Mouse (Mus musculus) left cerebral cortex, postnatal 25 days (tissue): ENCODE results near the gene Ssbp2. TPM values are rescaled to one million over a fixed set of nuclear protein-coding genes. Genes with fewer than 3 reads are reported as not detected.

Experiments used
- DNase-seq, 2 experiments: peaks; one replicate each; pipeline ENCODE4 v3.0.0; 2022; ENCODE audit warnings: low spot score in 2 of 2, mixed read lengths in 1 of 2
- intact Hi-C: fragments of 180-260 bp; cut with DNase I; formaldehyde crosslinking; loops from one replicate; pipeline ENCODE4 v1.15.1; 2025
- total RNA-seq, 2 experiments: library from RNA; stranded (reverse); gene quantifications; 2 replicates each; pipeline ENCODE4 v1.2.3; 2021

Ssbp2 gene
- total RNA-seq, 2 experiments from 2014 or later: 139 to 140 TPM

DNA sequence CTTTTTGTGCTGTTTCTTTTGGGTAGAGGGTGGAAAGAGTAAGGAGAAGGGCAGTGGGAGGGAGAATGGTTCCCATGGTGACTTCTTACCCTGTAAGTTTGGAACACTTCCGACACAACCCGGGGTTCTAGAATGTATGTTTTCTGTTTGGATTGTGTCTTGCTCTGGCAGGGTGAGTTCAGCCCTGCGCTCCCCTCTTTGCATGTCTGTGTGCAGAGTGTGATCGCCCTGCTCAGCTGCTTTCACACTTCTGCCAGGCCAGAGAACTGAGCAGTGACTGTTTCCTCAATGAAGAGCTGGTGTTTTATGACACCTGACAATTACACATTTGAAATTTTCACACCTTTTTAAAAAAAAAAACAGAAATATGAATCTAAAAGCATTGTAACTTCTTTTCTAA is 150.5 kb downstream of the Ssbp2 start:
- intact Hi-C loops: no loop called here
- no peak for DNase-seq

DNA sequence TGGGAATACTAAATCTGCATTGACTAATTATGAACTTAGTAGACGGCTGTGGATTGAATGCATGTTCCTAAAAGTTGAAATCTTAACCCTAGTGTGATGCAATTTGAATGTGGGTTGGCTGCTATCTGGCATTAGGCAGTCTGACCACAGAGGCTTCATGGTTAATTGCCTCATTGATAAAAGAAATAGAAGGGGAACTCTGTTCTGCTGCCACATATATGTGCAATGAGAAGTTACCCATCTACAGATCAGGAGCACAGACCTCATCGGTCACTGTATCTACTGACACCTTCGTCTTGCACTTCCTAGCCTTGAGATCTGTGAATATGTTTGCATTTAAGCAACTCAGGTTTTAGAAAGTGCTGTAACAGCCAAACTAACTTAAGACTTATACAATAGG is 151.8 kb downstream of the Ssbp2 start:
- no peak for DNase-seq
- intact Hi-C loops: no loop called here

DNA sequence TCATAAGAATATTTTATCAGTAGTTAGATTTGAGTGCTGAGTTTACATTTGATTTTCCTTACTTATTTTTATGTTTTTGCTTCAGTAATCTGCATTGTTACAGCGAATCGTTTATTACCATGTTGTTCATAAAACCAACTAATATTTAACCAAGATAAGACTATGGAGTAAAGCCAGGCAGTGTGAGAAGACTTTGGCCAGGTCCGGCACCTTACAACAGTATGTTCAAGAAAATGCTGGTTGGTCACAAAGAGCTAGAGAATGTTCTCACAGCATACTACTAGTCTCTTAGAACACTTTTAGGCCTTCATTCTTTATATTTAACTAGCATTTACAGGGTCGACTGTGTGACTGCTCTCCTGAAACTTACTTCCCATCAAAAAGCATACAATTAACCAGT is 152.5 kb downstream of the Ssbp2 start:
- no peak for DNase-seq
- intact Hi-C loops: no loop called here

DNA sequence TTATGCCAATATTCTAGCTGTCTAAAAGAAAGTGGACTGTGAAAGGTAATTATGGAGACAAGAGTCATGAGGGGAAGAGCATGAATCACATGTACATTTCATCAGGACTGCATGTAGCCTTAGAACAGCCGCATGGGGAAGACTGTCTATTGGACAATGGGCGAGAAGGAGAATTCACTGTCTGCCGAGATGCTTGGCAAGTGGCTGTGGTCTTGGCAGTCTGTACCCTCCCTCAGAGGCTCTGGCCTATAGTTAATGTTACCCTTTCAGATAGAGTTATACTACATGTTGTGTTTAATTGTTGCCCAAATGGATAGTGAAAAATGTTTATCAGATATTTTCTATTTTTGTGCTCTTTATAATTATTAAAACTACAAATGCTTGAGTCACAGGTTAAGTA is 156.0 kb downstream of the Ssbp2 start:
- no peak for DNase-seq
- intact Hi-C loops: no loop called here

DNA sequence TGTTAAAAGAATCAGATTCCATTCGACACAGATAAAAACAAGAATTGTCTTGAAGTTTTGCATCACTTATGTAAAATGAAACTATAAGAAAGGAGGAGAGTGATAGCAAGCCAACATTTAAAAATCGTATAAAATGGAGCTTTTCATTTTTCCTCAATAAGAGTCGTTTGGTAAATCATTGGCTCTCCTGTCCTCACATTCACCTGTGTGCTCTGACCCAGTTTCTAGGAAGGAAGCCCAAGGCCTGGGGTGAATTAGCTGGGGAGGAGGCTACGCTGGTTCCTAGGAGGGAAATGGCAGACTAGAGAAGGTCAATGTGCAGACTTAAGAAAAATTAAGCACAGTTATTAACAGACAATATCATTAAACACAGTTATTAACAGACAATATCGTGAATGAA is 156.8 kb downstream of the Ssbp2 start:
- no peak for DNase-seq
- intact Hi-C loops: no loop called here

DNA sequence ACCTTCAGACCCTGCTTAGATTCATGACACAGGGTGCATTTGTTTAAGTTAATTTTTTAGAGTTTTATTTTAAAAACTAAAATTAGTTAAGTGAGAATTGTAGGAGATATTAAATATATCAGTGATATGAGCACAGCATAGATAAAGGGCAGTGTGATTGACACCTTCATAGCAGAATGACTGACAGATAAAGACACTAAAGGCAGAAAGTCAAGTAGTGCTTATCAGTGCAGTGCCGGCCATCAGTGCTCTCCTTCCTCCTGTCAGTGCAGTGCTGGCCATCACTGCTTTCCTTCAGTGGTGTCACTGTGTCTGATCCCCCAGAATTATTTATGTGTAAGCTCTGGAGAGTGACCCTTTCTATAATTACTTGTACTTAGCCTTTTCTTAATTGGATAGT is 159.3 kb downstream of the Ssbp2 start:
- DNase-seq: no peak
- intact Hi-C loops: no loop called here

DNA sequence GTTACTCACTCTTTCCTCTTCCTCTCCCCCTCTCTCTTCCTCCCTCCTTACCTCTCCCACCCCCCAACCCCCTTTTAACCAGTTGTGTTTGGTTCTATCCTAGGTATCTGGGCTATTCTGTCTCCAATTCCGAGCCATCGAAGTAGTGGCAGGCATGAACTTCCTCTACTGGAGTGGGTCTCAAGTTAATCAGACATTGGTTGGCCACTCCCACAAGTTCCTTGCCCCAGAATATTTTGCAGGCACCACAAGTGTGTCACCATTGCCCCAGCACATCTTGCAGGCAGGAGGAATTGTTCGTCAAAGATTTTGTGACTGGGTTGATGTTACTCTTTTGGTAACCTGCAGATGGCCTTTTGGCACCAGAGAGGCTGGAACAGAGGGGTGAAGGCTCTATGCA is 160.5 kb downstream of the Ssbp2 start:
- intact Hi-C loops: no loop called here
- no peak for DNase-seq

DNA sequence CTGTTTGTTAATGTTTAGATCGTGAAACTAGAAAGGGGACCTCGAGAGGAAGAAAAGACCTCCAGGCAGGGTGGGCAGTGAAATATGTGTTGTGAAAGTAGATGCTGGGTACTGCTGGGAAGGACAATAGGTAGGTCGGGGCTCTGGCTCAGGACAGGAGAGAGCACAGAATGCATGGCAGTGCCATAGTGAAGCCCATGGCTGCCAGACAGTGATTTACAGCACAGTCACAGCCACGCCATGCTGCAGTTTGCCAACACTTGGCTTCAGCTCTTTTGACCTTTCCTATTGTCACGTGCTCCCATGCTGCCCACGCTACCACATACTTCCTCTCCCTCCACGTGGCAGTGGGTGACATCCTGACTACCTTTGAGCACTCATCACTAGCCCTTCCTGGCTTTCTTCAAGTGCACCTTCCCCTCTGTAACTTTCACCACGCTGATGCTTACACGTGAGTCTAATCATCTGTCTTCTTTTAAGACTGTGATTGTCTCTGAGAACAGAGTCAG is 171.3 kb downstream of the Ssbp2 start:
- DNase-seq: no peak
- intact Hi-C loops: no loop called here

DNA sequence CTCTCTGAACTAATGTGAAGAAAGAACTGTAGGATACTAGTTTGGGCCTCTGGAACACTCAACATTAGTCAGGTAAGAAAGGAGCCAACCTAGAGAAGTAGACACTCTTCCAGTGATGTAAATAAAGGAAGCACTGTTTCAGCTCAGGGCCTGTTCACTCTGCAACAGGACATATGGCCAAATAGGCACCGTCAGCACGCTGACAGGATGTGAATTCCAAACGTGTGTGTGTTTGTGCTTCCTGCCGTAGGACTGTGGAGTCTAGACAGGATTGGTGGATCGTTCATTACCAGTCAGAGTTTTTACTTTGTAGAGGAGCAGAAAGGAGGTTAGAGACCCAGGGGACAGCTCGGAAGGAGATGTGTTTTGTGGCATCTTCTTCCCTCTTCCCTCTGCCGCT is 174.0 kb downstream of the Ssbp2 start:
- intact Hi-C loops: no loop called here
- no peak for DNase-seq

DNA sequence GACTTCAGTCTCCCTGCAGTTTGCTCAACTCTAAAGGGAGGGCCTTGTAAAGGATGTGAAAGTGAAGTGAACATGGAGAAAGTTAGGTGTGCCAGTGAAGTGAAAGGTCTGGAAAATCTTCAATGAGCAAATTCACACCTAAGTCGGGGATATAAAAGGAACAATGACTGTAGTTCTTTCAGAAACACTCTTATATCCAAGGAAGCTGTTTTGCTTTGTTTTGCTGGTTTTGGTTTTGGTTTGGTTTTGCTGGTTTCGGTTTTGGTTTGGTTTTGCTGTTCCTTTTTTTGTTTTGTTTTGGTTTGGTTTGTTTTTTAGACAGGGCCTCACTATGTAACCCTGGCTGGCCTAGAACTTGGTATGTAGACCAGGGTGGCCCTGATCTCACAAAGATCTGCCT is 175.9 kb downstream of the Ssbp2 start:
- intact Hi-C loops: loop anchor here (5.0 kb wide), 1 partner anchor 269 kb away; no protein-coding TSS in a partner anchor
- no peak for DNase-seq

DNA sequence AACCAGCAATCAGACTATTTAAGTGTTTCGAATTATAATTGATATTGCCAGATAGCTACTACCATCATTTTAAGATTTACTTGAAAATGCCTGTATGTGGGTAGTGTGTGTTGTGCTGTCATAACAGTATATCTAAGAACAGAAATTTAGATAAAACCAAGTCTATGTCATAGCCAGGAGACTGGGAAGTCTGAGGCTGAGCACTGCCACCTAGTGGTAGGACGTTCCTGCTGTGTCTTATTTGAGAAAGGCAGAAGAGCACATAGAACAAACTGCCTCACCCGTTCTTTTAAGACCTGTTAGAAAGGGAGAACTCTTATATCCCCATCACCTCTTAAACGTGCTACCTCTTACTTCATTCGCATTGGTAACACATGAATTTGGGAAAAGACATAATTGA is 176.7 kb downstream of the Ssbp2 start:
- intact Hi-C loops: loop anchor here (1.0 to 5.0 kb wide), 2 partner anchors 175 to 270 kb away; no protein-coding TSS in a partner anchor
- DNase-seq: peak; percentile 79 to 88

DNA sequence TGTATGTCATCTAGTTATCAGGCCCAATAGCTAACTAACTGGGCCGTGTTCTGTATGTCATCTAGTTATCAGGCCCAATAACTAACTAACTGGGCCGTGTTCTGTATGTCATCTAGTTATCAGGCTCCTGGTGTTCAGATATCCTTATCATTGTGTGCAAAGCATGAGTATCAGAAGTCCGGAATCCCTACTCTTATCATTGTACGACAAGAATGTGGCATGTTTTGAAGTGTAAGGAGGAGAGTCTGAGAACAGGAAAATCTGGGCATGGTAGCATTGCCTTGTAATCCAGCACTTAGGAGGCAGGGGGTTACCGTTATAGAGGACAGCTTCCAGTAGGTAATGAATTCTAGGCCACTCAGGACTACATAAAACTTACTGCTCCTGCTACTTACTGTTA is 178.8 kb downstream of the Ssbp2 start:
- no peak for DNase-seq
- intact Hi-C loops: loop anchor here (5.0 kb wide), 1 partner anchor 272 kb away; no protein-coding TSS in a partner anchor

DNA sequence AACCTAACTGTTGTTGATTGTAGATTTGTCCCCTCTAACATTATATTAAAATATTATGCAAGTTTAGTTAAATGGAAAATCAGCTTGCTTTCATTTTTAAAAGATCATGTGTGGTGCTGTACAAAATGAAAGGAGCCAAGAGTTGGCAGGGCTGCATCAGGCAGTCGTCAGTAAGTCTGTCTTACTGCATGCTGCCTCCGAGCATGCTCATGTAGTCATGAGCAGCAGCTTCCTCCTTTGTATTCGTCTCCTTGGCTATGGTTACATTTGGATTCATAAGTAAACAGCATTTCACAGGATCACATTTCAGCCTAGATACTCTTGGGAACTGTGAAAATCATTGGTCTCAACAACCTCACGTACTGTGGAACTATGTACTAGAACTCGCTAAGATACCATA is 180.1 kb downstream of the Ssbp2 start:
- intact Hi-C loops: loop anchor here (10.0 kb wide), 2 partner anchors 545 to 705 kb away; no protein-coding TSS in a partner anchor
- DNase-seq: no peak

DNA sequence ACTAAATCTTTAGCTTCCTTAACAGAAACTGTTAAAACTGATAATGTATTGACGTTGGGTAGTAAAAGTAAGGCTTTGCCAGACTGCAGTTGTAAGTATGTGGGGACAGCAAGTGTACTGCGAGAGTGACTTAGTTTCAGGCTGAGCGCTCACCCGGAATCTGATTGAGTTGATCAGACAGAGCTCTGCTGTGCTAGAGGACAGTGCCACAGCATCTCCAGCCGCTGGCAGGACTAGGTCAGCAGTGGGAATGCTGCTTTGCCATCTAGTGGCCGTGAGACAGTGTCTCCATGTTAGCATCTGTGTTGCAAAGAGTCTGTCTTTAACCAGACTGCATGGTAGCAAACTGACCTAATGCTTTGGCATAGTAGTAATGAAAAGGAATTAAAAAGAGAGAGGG is 188.2 kb downstream of the Ssbp2 start:
- intact Hi-C loops: loop anchor here (5.0 to 10.0 kb wide), 3 partner anchors 553 to 713 kb away; no protein-coding TSS in a partner anchor
- peak in 1 of 2 experiments; percentile 59 for DNase-seq

DNA sequence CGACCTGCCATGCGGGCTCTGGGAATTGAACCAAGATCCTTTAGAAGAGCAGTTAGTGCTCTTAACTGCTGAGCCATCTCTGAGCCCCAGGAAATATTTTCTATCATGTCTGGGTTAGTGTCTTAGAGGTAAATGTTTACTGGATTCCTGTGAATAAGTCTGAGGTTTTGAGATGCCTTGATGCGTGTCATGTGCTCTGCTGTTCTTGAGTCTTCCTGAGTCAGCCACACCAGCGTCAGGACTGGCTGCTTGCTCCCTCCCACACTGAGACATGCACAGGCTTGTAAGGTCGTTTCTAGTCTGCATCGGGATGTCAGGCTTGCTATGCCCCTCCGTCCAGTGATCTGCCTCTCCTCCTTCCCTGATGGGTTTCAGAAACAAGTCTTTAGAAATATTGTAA is 189.8 kb downstream of the Ssbp2 start:
- intact Hi-C loops: loop anchor here (5.0 to 10.0 kb wide), 3 partner anchors 555 to 715 kb away; no protein-coding TSS in a partner anchor
- no peak for DNase-seq

DNA sequence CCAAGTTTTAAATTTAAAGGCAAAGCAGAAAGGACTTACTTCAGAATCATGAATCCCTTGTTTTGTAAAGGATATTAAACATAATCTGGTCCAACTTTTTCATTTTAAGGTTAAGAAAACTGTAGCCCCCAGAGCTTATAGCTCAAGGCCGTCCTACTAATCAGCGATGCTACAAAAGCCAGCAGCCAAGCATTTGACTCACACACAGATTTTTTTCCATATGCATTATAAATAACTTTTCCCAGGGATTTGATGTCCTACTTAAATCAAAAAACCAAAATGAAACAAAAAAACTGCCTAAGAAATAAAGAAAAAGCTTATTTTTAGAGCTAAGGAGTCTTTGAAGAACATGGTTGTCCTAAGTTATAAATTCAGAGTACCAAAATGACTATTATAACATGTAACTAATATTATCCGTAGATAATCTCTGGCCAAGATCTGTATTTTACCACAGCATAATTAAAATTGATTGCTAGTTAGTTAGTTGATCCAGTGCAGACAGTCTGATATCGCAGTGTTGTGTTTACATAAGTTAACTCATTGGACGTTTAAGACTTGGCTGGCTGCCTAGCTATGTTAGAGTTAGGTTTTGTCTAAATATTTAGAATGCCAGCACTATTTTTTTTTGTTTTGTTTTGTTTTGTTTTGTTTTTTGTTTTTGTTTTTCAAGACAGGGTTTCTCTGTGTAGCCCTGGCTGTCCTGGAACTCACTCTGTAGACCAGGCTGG is 201.1 kb downstream of the Ssbp2 start:
- DNase-seq: no peak
- intact Hi-C loops: no loop called here

DNA sequence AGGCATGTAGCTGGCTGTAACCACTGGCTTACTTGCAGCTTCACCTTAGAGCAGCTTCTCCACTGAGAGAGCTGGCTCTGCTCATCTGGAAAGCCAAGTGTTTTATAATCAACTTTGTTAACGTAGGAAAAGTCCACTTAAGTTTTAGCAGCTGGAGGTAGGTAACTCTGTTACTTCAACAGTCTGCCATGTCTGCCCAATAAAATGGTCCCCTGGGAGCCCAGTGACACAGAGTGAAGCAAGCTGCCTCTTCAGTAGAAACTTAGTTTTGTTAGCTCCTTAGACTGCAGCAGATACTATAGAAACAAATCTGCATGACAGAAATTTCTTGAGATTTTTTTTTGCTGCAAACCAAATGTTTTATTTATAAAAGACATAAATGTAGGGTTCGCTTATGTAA is 202.7 kb downstream of the Ssbp2 start:
- no peak for DNase-seq
- intact Hi-C loops: no loop called here

DNA sequence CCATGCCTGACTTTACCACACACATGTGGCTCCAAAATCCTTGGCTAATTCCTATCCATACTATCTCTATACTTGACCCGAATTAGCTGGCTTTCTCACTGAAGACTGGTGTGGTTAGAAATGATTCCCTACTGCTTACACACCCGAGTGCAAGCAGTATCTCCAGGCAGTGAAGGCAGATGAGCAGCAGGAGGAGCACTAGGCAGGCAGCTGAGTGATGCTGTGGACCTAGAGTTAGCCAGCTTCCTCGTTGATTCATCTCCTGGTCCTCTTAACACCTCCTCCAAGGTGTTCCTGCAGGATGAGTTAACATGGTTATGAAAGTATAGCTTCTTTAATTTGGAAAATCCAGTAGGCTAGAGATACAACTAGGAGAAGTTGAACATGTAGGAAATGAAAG is 213.2 kb downstream of the Ssbp2 start:
- DNase-seq: peak in 1 of 2 experiments; percentile 66
- intact Hi-C loops: no loop called here

DNA sequence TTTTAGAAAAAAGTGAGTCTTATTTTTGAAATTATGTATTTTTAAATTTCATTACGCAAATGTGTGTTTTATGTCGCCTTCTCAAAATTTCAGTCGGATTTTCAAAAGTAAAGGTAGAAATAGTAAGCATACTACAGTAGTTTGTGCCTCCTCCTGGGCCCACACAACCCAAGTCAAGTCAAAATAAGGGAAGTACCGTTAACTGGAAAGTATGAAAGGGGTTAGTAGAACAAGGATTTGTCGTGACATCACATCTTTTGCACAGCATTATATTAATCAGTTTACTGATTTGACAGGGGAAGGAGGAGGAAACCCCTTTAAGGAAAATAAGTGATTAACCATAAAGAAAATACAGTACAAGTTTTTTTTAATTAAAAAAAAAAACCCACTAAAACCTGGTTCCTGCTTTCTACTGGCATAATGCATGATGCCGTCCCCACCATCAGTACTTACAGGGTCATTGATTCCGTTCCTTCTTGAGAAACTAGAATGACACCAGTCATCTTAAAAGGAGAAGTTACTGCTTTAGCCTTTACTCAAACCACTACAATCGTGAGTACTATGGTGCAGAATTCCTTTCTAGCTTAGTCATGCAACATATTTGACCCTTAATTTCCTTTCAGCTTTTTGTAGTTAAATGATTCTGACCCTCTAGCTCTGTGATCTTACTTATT is 220.8 kb downstream of the Ssbp2 start:
- intact Hi-C loops: no loop called here

DNA sequence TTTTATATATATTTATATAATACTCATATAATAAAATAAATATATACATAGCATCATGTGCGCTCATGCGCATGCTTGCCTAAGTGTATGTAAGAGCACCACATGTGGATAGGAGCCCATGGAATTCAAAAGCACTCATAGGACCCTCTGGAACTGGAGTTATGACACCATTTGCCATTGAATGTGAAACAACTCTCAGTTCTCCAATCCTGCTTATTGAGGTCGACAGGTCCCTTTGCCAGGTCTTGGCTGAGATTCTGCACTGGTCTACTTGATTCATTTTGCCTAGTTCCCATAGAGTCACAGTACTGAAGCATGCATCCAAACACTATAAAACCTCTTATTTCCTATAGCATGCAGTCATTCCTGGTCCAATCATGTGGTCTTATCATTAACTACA is 221.4 kb downstream of the Ssbp2 start:
- intact Hi-C loops: no loop called here
- no peak for DNase-seq

More for the DNA sequence above, 220.8 kb downstream of the Ssbp2 start:
- DNase-seq: no peak

DNA sequence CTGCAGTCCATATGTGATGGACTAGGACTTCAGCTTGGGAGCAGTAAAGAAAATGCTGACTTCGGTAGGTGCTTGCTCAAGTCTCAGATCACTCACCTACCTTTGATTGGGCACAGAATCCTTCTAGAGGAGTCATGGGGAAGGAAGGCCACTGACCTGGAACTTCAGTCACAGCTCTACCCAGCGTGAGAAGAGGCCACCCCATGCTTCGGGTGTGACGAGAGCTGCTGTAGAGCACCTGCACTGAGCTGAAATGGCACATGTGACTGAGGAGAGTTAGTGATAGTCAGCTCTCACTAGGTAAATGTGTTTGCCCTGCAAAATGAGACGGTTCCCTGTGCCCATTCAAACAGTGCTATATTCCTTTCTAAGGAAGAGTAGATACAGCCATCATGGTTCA is 230.0 kb downstream of the Ssbp2 start:
- no peak for DNase-seq
- intact Hi-C loops: loop anchor here (10.0 kb wide), 1 partner anchor 725 kb away; no protein-coding TSS in a partner anchor
